Mouse (Mus musculus) kidney, embryonic 15.5 days (tissue): ENCODE measurements at regions not wholly inside any gene's neighbourhood (a gene's known extent, or its start where the extent isn't known, plus 50 kb on each side); places are given as distances from the start of the nearest gene placed in this dataset.
A peak's percentile ranks its signal among the peaks of the same experiment; 100 is the strongest.

ENCODE experiments used
- ATAC-seq: fragments of 200-750 bp; cut with Nextera tagmentation; replicated peaks from 2 replicates; pipeline ENCODE4 v1.8.0; 2017; ENCODE audit warnings: moderate TSS enrichment; ENCODE audit not compliant: low FRiP score
- H3K27ac ChIP-seq: fragments of 300-500 bp; sonication (generic); 2 replicates; pipeline ENCODE4 v1.5.1; 2015; ENCODE audit warnings: mild to moderate bottlenecking, inconsistent platforms
- H3K27me3 ChIP-seq: fragments of 300-500 bp; sonication (generic); 2 replicates; pipeline ENCODE4 v1.6.1; 2015; ENCODE audit warnings: inconsistent platforms
- H3K36me3 ChIP-seq: fragments of 300-500 bp; sonication (generic); 2 replicates; pipeline ENCODE4 v1.6.1; 2015; ENCODE audit warnings: inconsistent platforms
- H3K4me1 ChIP-seq: fragments of 300-500 bp; sonication (generic); 2 replicates; pipeline ENCODE4 v1.6.1; 2015; ENCODE audit warnings: inconsistent platforms
- H3K4me2 ChIP-seq: fragments of 300-500 bp; sonication (generic); 2 replicates; pipeline ENCODE4 v1.6.1; 2015; ENCODE audit warnings: moderate library complexity, mild to moderate bottlenecking, inconsistent platforms
- H3K4me3 ChIP-seq: fragments of 300-500 bp; sonication (generic); replicated peaks from 2 replicates; pipeline ENCODE4 v1.5.1; 2015; ENCODE audit warnings: mild to moderate bottlenecking, inconsistent platforms
- H3K9ac ChIP-seq: fragments of 300-500 bp; sonication (generic); 2 replicates; pipeline ENCODE4 v1.6.1; 2015; ENCODE audit warnings: mild to moderate bottlenecking, inconsistent platforms
- H3K9me3 ChIP-seq: fragments of 300-500 bp; sonication (generic); replicated peaks from 2 replicates; pipeline ENCODE4 v1.6.1; 2016; ENCODE audit warnings: inconsistent platforms
- WGBS: fragments of 180-500 bp; shearing (Covaris S2); methylation state at CpG from one replicate; pipeline ENCODE4 v1.1.7; 2015; ENCODE audit warnings: mixed read lengths; 5-methylcytosine and 5-hydroxymethylcytosine counted together

DNA sequence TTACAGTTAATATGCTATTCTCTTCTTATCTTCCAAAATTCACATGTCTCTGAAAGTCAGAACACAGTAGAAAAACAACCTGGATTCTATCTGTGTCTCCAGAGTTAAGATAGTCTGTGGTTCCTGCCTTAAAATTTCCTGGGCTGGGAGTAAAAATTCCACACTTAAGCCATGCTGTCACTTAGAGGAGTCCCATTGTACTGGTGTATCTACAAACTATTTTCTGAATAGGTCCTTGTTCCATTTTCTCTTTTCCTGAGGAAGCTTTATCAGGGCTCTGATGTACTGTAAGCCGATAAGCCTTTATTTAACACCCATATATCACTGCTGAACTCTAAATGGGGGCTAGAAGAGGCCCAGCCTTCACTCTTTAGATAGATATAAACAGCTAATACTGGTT is 1171.1 kb downstream of the Efnb2 start:
- no peak overlapping the region for H3K27ac ChIP-seq
- no peak for ATAC-seq
- no peaks in the 10 kb centered on the region for H3K36me3 ChIP-seq
- H3K27me3 ChIP-seq: no peaks in the 10 kb centered on the region
- H3K4me1 ChIP-seq: no peaks in the 10 kb centered on the region
- H3K9me3 ChIP-seq: no peaks in the 10 kb centered on the region
- H3K9ac ChIP-seq: no peak overlapping the region
- H3K4me3 ChIP-seq: no peak overlapping the region
- no peak overlapping the region for H3K4me2 ChIP-seq
- WGBS: 36% methylated on average over 1 of the region's 1 CpGs

DNA sequence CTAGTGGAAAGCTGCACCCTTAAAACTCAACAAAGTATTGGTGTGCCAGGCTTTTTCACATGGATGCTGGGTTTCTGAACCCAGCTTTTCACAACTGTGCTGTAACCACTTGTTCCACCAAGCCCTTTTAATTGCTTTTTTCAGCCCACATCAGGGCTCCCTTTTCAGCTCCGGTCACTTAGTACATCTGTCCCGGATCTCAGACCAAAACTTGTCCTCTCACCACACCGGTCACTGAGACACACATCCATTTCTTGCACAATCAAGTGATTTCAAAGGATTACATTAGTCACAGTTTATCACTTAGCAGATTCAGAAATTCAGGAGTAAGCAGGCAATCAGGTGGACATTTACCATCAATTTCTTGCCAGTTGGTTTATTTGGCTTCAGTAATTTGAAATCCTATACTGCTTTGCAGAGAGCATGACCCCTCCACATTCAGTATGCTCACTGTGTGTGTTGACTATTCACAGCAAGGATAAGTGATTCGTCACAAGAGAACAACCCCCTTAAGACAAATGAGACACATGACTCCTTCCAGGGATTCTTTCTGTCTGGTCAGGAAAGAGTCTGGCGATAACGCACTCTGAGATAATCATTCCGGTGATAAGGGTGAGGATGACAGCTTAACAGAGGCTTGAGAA is 1188.8 kb downstream of the Efnb2 start:
- Histone ChIP-seq H3K27ac (no peak overlapping the region), H3K9ac (no peak overlapping the region), H3K4me3 (no peak overlapping the region), H3K36me3 (no peaks in the 10 kb centered on the region), H3K4me2 (no peak overlapping the region), H3K27me3 (no peaks in the 10 kb centered on the region), H3K4me1 (no peaks in the 10 kb centered on the region), H3K9me3 (no peaks in the 10 kb centered on the region)
- 58% methylated on average over 7 of the region's 7 CpGs for WGBS
- ATAC-seq: no peak

DNA sequence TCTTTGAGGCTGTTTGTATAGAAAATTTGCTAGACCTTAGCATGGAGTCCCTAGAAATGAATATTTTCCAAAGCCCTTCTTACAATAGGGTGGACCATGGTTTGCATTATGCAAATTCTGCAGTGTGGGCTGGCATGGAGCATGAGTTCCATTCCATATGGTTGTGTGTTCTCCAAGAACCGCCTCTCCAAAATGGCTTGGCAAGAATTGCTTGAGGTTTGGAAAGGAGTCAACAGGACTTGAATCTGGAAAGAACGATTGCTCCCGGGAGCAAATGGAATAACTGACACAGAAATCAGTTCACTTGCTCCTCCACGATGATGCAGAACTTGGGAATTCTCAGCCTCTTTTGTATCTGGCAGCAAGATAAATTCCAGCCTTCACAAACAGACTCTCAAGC is 1191.8 kb downstream of the Efnb2 start:
- Histone ChIP-seq H3K4me1 (no peaks in the 10 kb centered on the region), H3K27ac (no peak overlapping the region), H3K9me3 (no peaks in the 10 kb centered on the region), H3K4me3 (no peak overlapping the region), H3K9ac (no peak overlapping the region), H3K36me3 (no peaks in the 10 kb centered on the region), H3K27me3 (no peaks in the 10 kb centered on the region), H3K4me2 (no peak overlapping the region)
- WGBS: 85% methylated on average over 4 of the region's 4 CpGs
- no peak for ATAC-seq

DNA sequence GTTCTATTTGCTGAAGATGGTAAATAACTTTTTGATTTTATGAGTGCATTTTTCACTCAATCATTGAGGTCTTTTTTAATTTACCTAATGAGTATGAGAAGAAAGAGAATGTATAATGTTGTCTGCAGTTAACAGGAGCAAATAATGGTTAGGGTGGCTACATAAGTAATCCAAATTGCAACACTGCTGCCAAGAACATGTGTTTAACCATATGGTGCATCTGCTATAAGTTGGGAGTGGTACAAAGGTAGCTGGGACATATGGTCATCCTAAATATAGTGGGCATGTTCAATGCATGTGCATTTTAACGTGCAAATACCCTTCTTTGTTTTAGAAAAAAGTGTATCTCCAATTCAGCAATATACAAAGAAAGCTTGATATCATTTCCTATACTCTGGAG is 1198.2 kb downstream of the Efnb2 start:
- 79% methylated on average over 1 of the region's 1 CpGs for WGBS
- no peak overlapping the region for H3K4me3 ChIP-seq
- no peak for ATAC-seq
- no peaks in the 10 kb centered on the region for H3K4me1 ChIP-seq
- no peak overlapping the region for H3K9ac ChIP-seq
- H3K4me2 ChIP-seq: no peak overlapping the region
- no peak overlapping the region for H3K27ac ChIP-seq
- H3K9me3 ChIP-seq: no peaks in the 10 kb centered on the region
- no peaks in the 10 kb centered on the region for H3K27me3 ChIP-seq
- H3K36me3 ChIP-seq: no peaks in the 10 kb centered on the region

DNA sequence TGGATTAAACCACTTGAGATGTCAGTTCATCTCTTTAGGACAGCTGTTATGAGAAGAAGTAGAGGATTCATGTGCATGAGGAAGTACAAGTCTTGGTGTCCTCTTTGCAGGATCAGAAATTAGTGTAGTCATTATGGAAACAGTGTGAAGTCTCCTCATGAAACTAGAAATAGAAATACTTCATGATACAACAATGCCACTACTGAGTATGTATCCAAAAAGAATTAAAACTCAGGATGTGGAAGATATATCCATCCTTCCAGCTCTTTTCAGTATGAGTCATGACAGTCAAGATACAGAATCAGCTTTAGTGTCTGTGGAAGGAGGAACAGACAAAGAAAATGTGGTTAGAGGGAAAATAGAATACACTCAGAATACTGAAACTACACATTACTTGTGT is 1211.7 kb downstream of the Efnb2 start:
- no peaks in the 10 kb centered on the region for H3K36me3 ChIP-seq
- no peak overlapping the region for H3K9ac ChIP-seq
- H3K27ac ChIP-seq: no peak overlapping the region
- H3K4me3 ChIP-seq: no peak overlapping the region
- no peaks in the 10 kb centered on the region for H3K27me3 ChIP-seq
- H3K9me3 ChIP-seq: no peaks in the 10 kb centered on the region
- no peak overlapping the region for H3K4me2 ChIP-seq
- H3K4me1 ChIP-seq: no peaks in the 10 kb centered on the region
- no peak for ATAC-seq

DNA sequence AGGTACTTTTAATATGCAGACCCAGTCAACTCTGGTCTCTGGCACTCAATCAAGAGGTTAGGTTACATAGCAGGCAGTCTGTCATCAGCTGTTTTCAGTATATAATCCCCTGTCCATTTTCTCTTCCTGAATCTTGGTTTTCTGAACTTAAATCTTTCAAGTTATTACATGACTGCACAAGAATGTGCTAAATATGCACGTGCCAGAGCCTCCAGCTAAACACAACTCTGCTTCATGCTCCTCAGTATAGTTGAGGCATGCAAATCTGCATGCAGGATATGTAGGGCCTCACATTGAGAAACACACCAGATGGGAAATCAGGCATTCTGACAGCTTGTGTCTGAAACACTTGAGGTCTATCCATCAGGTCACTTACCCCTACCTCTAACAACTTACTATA is 1214.0 kb downstream of the Efnb2 start:
- no peak overlapping the region for H3K27ac ChIP-seq
- H3K27me3 ChIP-seq: no peaks in the 10 kb centered on the region
- 30% methylated on average over 1 of the region's 1 CpGs for WGBS
- H3K4me1 ChIP-seq: no peaks in the 10 kb centered on the region
- H3K4me2 ChIP-seq: no peak overlapping the region
- no peaks in the 10 kb centered on the region for H3K9me3 ChIP-seq
- H3K4me3 ChIP-seq: no peak overlapping the region
- no peak overlapping the region for H3K9ac ChIP-seq
- no peaks in the 10 kb centered on the region for H3K36me3 ChIP-seq
- no peak for ATAC-seq

DNA sequence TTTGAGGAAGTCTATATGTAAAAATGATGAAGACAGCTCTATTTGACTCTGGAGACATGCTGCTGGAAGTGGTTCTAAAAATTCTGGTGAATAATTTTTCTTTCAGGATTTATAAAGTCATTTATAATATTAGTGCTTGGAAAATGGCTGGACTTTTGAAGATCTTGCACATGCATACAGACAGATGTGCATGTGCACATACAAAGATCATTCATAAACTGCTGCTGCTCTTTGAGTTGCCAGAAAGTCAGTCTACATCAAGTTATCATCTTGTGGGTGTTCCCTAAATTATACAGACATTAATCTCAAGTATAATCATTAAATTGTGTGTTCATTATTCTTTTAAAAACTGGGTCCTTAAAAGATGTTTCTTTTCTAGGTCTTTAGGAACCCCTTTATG is 1220.2 kb downstream of the Efnb2 start:
- Histone ChIP-seq H3K4me3 (no peak overlapping the region), H3K9me3 (no peaks in the 10 kb centered on the region), H3K9ac (no peak overlapping the region), H3K27me3 (no peaks in the 10 kb centered on the region), H3K4me2 (no peak overlapping the region), H3K27ac (no peak overlapping the region), H3K36me3 (no peaks in the 10 kb centered on the region), H3K4me1 (0 out of 2 replicates have a peak, but pooled peaks cover 4% of the 10 kb centered on the region)
- no peak for ATAC-seq

DNA sequence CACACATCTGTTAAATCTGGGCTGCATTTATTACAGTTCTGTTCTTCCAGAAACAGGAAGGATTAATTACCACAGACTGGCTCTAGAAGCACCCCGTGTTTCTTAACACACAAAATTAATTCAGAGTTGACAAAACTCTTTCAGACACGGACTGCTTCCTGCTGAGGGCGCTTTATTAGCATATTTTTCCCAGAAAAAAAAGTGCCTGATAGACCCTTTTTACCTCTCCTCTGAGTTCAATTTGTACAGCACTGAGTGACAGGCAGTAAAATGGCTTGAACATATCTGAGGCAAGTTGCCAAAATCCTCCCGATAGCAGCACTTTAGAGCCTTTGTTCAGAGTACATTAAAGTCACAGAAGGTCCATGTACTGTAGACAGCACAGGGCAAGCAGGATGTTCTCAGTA is 1220.8 kb downstream of the Efnb2 start:
- no peaks in the 10 kb centered on the region for H3K27me3 ChIP-seq
- peak overlapping the region; percentile 30; the same call in 1 of the 2 replicates for H3K4me2 ChIP-seq
- H3K4me1 ChIP-seq: 0 out of 2 replicates have a peak, but pooled peaks cover 4% of the 10 kb centered on the region
- no peak overlapping the region for H3K4me3 ChIP-seq
- H3K27ac ChIP-seq: no peak overlapping the region
- WGBS: 7% methylated on average over 4 of the region's 4 CpGs
- H3K9me3 ChIP-seq: no peaks in the 10 kb centered on the region
- peak; percentile 69 for ATAC-seq
- no peak overlapping the region for H3K9ac ChIP-seq
- no peaks in the 10 kb centered on the region for H3K36me3 ChIP-seq

DNA sequence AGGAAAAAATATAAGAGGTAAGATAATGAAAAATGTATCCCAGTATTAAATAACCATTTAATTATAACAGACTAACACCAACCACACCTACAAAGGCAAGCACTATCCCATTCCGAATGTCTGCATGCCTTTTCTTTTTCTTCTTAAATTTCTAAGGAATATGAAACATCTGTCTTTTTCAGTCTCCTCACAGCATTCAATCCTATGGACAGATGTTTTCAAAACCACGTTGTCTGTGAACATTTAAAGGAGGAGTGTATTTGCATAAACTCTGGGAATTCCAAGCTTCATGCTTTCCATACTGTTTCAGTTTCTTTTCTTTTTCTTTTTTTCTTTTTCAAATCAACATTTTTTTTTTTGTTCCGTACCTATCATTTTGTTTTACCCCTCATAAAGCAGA is 1221.2 kb downstream of the Efnb2 start:
- no peak for ATAC-seq
- 38% methylated on average over 3 of the region's 3 CpGs for WGBS

DNA sequence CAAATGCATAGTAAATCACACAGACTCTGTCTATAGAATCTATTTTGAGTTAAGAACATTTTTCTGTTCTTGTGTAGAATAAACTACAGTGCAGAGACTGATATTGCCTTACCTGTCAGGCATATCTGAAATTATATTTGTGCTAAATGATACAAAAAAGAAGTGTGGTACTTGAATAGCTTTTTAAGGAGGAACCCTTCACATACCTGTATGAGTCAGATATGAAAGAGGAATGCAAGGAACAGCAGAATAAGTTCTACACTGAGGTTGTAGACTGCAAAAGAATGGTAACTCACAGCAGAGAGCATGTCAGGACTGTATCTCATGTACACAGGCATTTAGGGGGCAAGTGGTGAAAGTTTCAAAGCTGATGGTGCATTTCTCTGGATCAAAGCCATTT is 1230.6 kb downstream of the Efnb2 start:
- H3K36me3 ChIP-seq: no peaks in the 10 kb centered on the region
- H3K4me2 ChIP-seq: no peak overlapping the region

More for the DNA sequence above, 1221.2 kb downstream of the Efnb2 start:
- no peak overlapping the region for H3K27ac ChIP-seq
- H3K27me3 ChIP-seq: no peaks in the 10 kb centered on the region
- H3K9ac ChIP-seq: no peak overlapping the region
- H3K4me1 ChIP-seq: 0 out of 2 replicates have a peak, but pooled peaks cover 4% of the 10 kb centered on the region
- H3K36me3 ChIP-seq: no peaks in the 10 kb centered on the region
- no peaks in the 10 kb centered on the region for H3K9me3 ChIP-seq
- peak overlapping the region; percentile 30; the same call in 1 of the 2 replicates for H3K4me2 ChIP-seq
- H3K4me3 ChIP-seq: no peak overlapping the region

DNA sequence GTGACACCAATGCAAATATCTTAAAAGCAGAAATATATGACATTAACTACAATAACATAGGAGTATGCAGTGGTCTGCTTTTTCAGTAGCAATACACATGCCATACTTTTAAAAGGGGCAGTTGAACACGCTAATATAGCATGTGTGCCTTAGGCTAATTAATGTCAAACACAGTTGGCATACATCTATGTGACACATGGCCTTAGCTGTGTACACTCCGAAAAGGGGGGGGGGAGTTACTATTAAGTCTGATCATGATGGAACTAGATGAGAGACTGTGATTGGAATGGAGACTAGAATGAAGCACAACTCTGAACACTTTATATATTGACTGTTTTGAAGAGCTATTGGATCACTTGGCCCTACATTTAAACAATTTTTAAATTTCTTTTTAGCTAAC is 1262.9 kb downstream of the Efnb2 start:
- Histone ChIP-seq H3K9me3 (no peaks in the 10 kb centered on the region), H3K4me3 (no peak overlapping the region), H3K9ac (no peak overlapping the region), H3K27me3 (no peaks in the 10 kb centered on the region), H3K36me3 (no peaks in the 10 kb centered on the region), H3K27ac (no peak overlapping the region), H3K4me1 (no peaks in the 10 kb centered on the region), H3K4me2 (no peak overlapping the region)
- WGBS: 86% methylated on average over 2 of the region's 2 CpGs
- no peak for ATAC-seq

More for the DNA sequence above, 1230.6 kb downstream of the Efnb2 start:
- no peak overlapping the region for H3K4me3 ChIP-seq
- no peak for ATAC-seq
- H3K9ac ChIP-seq: no peak overlapping the region
- H3K9me3 ChIP-seq: no peaks in the 10 kb centered on the region
- no peak overlapping the region for H3K27ac ChIP-seq
- no peaks in the 10 kb centered on the region for H3K27me3 ChIP-seq
- no peaks in the 10 kb centered on the region for H3K4me1 ChIP-seq

DNA sequence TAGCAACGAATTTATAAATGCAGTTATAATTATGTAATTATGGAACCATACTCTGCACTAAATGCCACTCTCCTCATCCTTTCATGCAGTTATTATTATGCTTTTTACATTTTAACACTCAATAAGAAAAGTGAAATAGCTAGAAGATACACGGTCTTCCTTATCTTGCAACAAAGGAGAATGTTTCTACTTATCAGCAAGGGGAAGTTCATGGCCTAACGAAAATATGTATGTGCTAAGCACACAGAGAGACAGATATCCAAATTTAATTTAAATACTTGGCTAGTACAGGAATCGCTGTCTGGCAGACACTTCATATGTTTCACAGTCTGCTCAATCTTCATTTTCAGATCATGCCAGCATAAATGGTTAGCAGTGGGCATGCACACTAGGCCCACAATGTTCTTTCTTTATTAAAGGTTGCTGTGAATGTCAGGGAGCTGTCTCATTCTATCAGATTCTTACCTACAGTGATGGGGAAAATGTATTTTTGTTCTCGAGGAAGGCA is 1263.6 kb downstream of the Efnb2 start:
- no peaks in the 10 kb centered on the region for H3K27me3 ChIP-seq
- ATAC-seq: no peak
- no peaks in the 10 kb centered on the region for H3K36me3 ChIP-seq
- H3K4me2 ChIP-seq: no peak overlapping the region
- H3K9ac ChIP-seq: no peak overlapping the region
- H3K27ac ChIP-seq: no peak overlapping the region
- 75% methylated on average over 5 of the region's 5 CpGs for WGBS
- H3K4me1 ChIP-seq: no peaks in the 10 kb centered on the region
- H3K4me3 ChIP-seq: no peak overlapping the region
- H3K9me3 ChIP-seq: no peaks in the 10 kb centered on the region
